Mouse (Mus musculus) liver, embryonic 14.5 days (tissue): ENCODE results near the gene Capzb. TPM values are rescaled to one million over a fixed set of nuclear protein-coding genes. Genes with fewer than 3 reads are reported as not detected.

Experiments
- ATAC-seq: fragments of 200-750 bp; cut with Nextera tagmentation; 2 replicates; pipeline ENCODE4 v1.8.0; 2017; ENCODE audit warnings: moderate number of reproducible peaks, mild to moderate bottlenecking, moderate library complexity; ENCODE audit not compliant: insufficient read depth
- DNase-seq, 3 experiments: peaks; one replicate each; pipeline ENCODE4 v3.0.0-alpha.2; 2012 to 2013; ENCODE audit warnings: low read depth in 3 of 3, low spot score in 3 of 3
- H3K27ac ChIP-seq: fragments of 300-500 bp; sonication (generic); 2 replicates; pipeline ENCODE4 v1.5.1; 2014; ENCODE audit warnings: moderate library complexity, mild to moderate bottlenecking, control low read depth, inconsistent platforms
- H3K27me3 ChIP-seq: fragments of 300-500 bp; sonication (generic); 2 replicates; pipeline ENCODE4 v1.6.1; 2014; ENCODE audit warnings: mild to moderate bottlenecking, low read length, moderate library complexity; ENCODE audit not compliant: control insufficient read depth, insufficient read depth
- H3K36me3 ChIP-seq: fragments of 300-500 bp; sonication (generic); replicated peaks from 2 replicates; pipeline ENCODE4 v1.6.1; 2014; ENCODE audit warnings: low read depth; ENCODE audit not compliant: control insufficient read depth, insufficient read depth
- H3K4me1 ChIP-seq, 2 experiments: fragments of 200-500 bp in 1 of 2; fragments of 300-500 bp in 1 of 2; sonication (generic) in 1 of 2; replicated peaks; 2 replicates each; pipeline ENCODE4 v1.6.1; 2012 to 2014; ENCODE audit warnings: antibody characterized with exemption in 1 of 2, inconsistent platforms in 1 of 2, low read length in 1 of 2; ENCODE audit not compliant: control insufficient read depth in 2 of 2, insufficient read depth in 2 of 2
- H3K4me2 ChIP-seq: fragments of 300-500 bp; sonication (generic); 2 replicates; pipeline ENCODE4 v1.6.1; 2014; ENCODE audit warnings: low read depth, mild to moderate bottlenecking, control low read depth, moderate library complexity
- H3K4me3 ChIP-seq, 2 experiments: fragments of 200-500 bp in 1 of 2; fragments of 300-500 bp in 1 of 2; sonication (generic) in 1 of 2; 2 replicates each; pipeline ENCODE4 v1.5.1; 2012 to 2014; ENCODE audit warnings: low read depth in 2 of 2, low read length in 2 of 2, mild to moderate bottlenecking in 2 of 2, control low read depth in 1 of 2, inconsistent platforms in 1 of 2, moderate library complexity in 1 of 2; ENCODE audit not compliant: insufficient read depth in 1 of 2
- H3K9ac ChIP-seq: fragments of 300-500 bp; sonication (generic); replicated peaks from 2 replicates; pipeline ENCODE4 v1.6.1; 2014; ENCODE audit warnings: mild to moderate bottlenecking, control low read depth, moderate library complexity
- H3K9me3 ChIP-seq: fragments of 300-500 bp; sonication (generic); 2 replicates; pipeline ENCODE4 v1.6.1; 2016; ENCODE audit warnings: low read length, mixed read lengths; ENCODE audit not compliant: control insufficient read depth
- CTCF ChIP-seq: IDR thresholded peaks from 2 replicates; pipeline ENCODE4 v1.5.1; 2016; ENCODE audit warnings: antibody characterized with exemption, low read depth, control low read depth
- EP300 ChIP-seq: IDR thresholded peaks from 2 replicates; pipeline ENCODE4 v1.6.1; 2016; ENCODE audit warnings: antibody characterized with exemption, low read depth
- whole genome bisulfite sequencing: fragments of 180-500 bp; shearing (Covaris S2); extraction: QIAGEN DNeasy Blood & Tissue Kit; methylation state at CpG from one replicate; pipeline ENCODE4 v1.1.7; 2014; ENCODE audit not compliant: insufficient replicate concordance; 5-methylcytosine and 5-hydroxymethylcytosine counted together
- polyA plus RNA-seq, 2 experiments: library from polyadenylated mRNA; depleted of rRNA in 1 of 2; stranded (reverse) in 1 of 2; unstranded in 1 of 2; fragments of >200 nt; fragmentation: Nextera tagmentation in 1 of 2; extraction: Ambion mirVana in 1 of 2; gene quantifications; 2 replicates each; pipeline versions ENCODE4 v1.2.1 to v1.2.3; 2012 to 2014

Capzb gene
- polyA plus RNA-seq, 2 experiments = 63.0 to 110 TPM

- 35% methylated on average over 4 of the region's 4 CpGs for WGBS
These were observed 41.1 kb downstream of the Capzb start for GRCm38 (mm10) chr4:139233755-139234254.

GRCm38 (mm10) chr4:139234261-139234660, 41.6 kb downstream of the Capzb start:
- no peak overlapping the region for H3K9ac ChIP-seq
- H3K27me3 ChIP-seq = no peaks in the 10 kb centered on the region
- WGBS = 83% methylated on average over 4 of the region's 4 CpGs
- no peaks in the 10 kb centered on the region for H3K9me3 ChIP-seq
- H3K36me3 ChIP-seq = no peaks in the 10 kb centered on the region; the same call in 1 of the 2 replicates
- no peak overlapping the region for H3K4me3 ChIP-seq
- H3K27ac ChIP-seq = no peak overlapping the region
- DNase-seq (no peak), ATAC-seq (no peak)
- peaks cover 3 to 8% of the 10 kb centered on the region in 2 experiments; a peak in 2 of 4 replicates for H3K4me1 ChIP-seq
- H3K4me2 ChIP-seq = no peak overlapping the region
- TF ChIP-seq EP300 (no peak), CTCF (no peak)

More at GRCm38 (mm10) chr4:139233755-139234254, 41.1 kb downstream of the Capzb start:
- H3K9ac ChIP-seq = no peak overlapping the region
- peak in 1 of 3 experiments; percentile 9 for DNase-seq
- peaks cover 3 to 11% of the 10 kb centered on the region in 2 experiments; a peak in 2 of 4 replicates for H3K4me1 ChIP-seq
- no peak for TF ChIP-seq EP300
- TF ChIP-seq CTCF = no peak
- no peaks in the 10 kb centered on the region for H3K9me3 ChIP-seq
- no peak overlapping the region for H3K4me2 ChIP-seq
- H3K27me3 ChIP-seq = no peaks in the 10 kb centered on the region
- H3K36me3 ChIP-seq = no peaks in the 10 kb centered on the region; the same call in 1 of the 2 replicates
- no peak overlapping the region for H3K4me3 ChIP-seq
- ATAC-seq = peak; percentile 34
- H3K27ac ChIP-seq = no peak overlapping the region

- 78% methylated on average over 7 of the region's 7 CpGs for WGBS
- Histone ChIP-seq H3K27me3 (no peaks in the 10 kb centered on the region), H3K4me2 (no peak overlapping the region), H3K4me3 (no peak overlapping the region), H3K9me3 (no peaks in the 10 kb centered on the region), H3K27ac (no peak overlapping the region), H3K9ac (no peak overlapping the region), H3K4me1 (peaks cover 3 to 8% of the 10 kb centered on the region in 2 experiments; a peak in 1 of 4 replicates), H3K36me3 (peaks cover 8% of the 10 kb centered on the region)
- no peak for TF ChIP-seq CTCF
- no peak for TF ChIP-seq EP300
- DNase-seq = no peak
- ATAC-seq = no peak
These were observed 42.9 kb downstream of the Capzb start for GRCm38 (mm10) chr4:139235556-139235955.

DNA sequence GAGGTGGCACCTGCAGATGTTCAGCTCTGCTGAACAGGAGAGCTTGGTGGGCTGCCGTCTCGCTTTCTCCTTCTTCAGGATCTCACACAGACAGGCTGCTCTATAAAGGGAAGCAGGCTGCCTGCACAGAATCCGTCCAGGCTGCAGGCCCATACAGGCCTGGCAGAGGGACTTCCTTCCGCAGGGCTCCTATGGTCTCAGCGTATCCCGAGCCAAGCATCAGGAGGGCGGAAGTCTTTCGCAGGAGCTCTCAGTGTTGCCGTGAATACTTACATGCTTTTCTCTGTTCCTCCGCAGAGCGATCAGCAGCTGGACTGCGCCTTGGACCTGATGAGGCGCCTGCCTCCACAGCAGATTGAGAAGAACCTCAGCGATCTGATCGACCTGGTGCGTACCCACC, 45.9 kb downstream of the Capzb start:
- 87% methylated on average over 16 of the region's 16 CpGs for WGBS
- no peak for DNase-seq
- H3K9ac ChIP-seq = no peak overlapping the region
- H3K36me3 ChIP-seq = peaks cover 10% of the 10 kb centered on the region
- ATAC-seq = no peak
- no peak overlapping the region for H3K4me3 ChIP-seq
- no peak for TF ChIP-seq EP300
- TF ChIP-seq CTCF = no peak
- no peaks in the 10 kb centered on the region for H3K27me3 ChIP-seq
- no peak overlapping the region for H3K27ac ChIP-seq
- H3K9me3 ChIP-seq = no peaks in the 10 kb centered on the region
- peaks cover 1 to 3% of the 10 kb centered on the region in 2 experiments; a peak in 1 of 4 replicates for H3K4me1 ChIP-seq
- no peak overlapping the region for H3K4me2 ChIP-seq

DNA sequence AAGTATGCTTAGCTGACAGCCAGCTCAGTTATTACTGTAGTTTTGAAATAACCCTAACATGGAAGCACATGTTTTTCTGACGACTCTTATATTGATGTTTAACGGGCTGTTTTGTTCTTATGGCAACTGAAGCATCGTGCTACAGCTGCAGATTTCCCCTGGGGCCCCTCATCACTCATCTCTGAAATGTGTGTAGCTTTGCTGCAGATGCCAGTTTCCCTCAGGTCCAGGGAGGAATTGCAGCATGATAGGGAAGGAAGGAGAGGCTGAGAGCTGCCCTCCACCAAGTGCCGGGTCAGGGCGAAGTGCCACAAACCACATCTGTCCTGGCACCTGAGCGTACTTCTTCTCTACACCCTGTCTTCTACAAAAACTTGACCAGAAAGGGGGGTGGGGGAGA, 47.6 kb downstream of the Capzb start:
- H3K4me1 ChIP-seq = no peaks in the 10 kb centered on the region
- H3K36me3 ChIP-seq = peaks cover 10% of the 10 kb centered on the region
- DNase-seq (no peak), ATAC-seq (no peak)
- H3K9me3 ChIP-seq = no peaks in the 10 kb centered on the region
- no peak overlapping the region for H3K9ac ChIP-seq
- TF ChIP-seq CTCF = no peak
- TF ChIP-seq EP300 = no peak
- H3K4me3 ChIP-seq = no peak overlapping the region
- 79% methylated on average over 6 of the region's 6 CpGs for WGBS
- H3K4me2 ChIP-seq = no peak overlapping the region
- no peaks in the 10 kb centered on the region for H3K27me3 ChIP-seq
- no peak overlapping the region for H3K27ac ChIP-seq
